Mouse (Mus musculus): ENCODE measurements around the gene Arl4c.

- no peak for TF ChIP-seq POLR2AphosphoS5 (IDR thresholded peaks at IDR 0.05; ENCODE audit: insufficient replicate concordance, low read depth, low read length)
- no peak for TF ChIP-seq CTCF (IDR thresholded peaks at IDR 0.05; ENCODE audit: low read depth, low read length)
- no peak for TF ChIP-seq GATA1 (IDR thresholded peaks at IDR 0.05; ENCODE audit: borderline replicate concordance, low read length)
- no peak for TF ChIP-seq TAL1 (conservative IDR thresholded peaks at IDR 0.05; ENCODE audit: low read depth, low read length)
These were observed 72.0 kb downstream of the Arl4c start for GRCm38 (mm10) chr1:88629966-88630488.

Measured in G1E (cell line).